Mouse (Mus musculus) liver, embryonic 12.5 days (tissue): Measurements from ENCODE around the gene Gm3448. TPM values are rescaled to one million over a fixed set of nuclear protein-coding genes. Genes with fewer than 3 reads are reported as not detected.
"Not testable (repeated sequence)": the region's sequence is repeated elsewhere in the genome, so short reads cannot be mapped to it uniquely, and the experiment has no call there.

Experiments used
- ATAC-seq: fragments of 200-750 bp; cut with Nextera tagmentation; 2 replicates; pipeline ENCODE4 v1.8.0; 2017; ENCODE audit warnings: moderate number of reproducible peaks, mild to moderate bottlenecking, moderate library complexity
- H3K27ac ChIP-seq: fragments of 300-500 bp; sonication (generic); 2 replicates; pipeline ENCODE4 v1.5.1; 2016; ENCODE audit warnings: mild to moderate bottlenecking
- H3K27me3 ChIP-seq: fragments of 300-500 bp; sonication (generic); replicated peaks from 2 replicates; pipeline ENCODE4 v1.6.1; 2016; ENCODE audit warnings: mild to moderate bottlenecking, moderate library complexity
- H3K36me3 ChIP-seq: fragments of 300-500 bp; sonication (generic); 2 replicates; pipeline ENCODE4 v1.6.1; 2016; ENCODE audit warnings: mild to moderate bottlenecking, moderate library complexity
- H3K4me1 ChIP-seq: fragments of 300-500 bp; sonication (generic); 2 replicates; pipeline ENCODE4 v1.6.1; 2016
- H3K4me2 ChIP-seq: fragments of 300-500 bp; sonication (generic); 2 replicates; pipeline ENCODE4 v1.6.1; 2016; ENCODE audit warnings: mild to moderate bottlenecking, moderate library complexity
- H3K4me3 ChIP-seq: fragments of 300-500 bp; sonication (generic); 2 replicates; pipeline ENCODE4 v1.5.1; 2016; ENCODE audit warnings: mild to moderate bottlenecking, moderate library complexity
- H3K9ac ChIP-seq: fragments of 300-500 bp; sonication (generic); 2 replicates; pipeline ENCODE4 v1.6.1; 2016; ENCODE audit warnings: mild to moderate bottlenecking, moderate library complexity
- H3K9me3 ChIP-seq: fragments of 300-500 bp; sonication (generic); replicated peaks from 2 replicates; pipeline ENCODE4 v1.6.1; 2016; ENCODE audit warnings: mild to moderate bottlenecking, moderate library complexity
- WGBS: fragments of 180-500 bp; shearing (Covaris S2); methylation state at CpG from one replicate; pipeline ENCODE4 v1.1.7; 2016; ENCODE audit not compliant: insufficient replicate concordance; 5-methylcytosine and 5-hydroxymethylcytosine counted together
- polyA plus RNA-seq: library from polyadenylated mRNA; unstranded; fragments of >200 nt; fragmentation: Nextera tagmentation; extraction: Ambion mirVana; gene quantifications from 2 replicates; pipeline ENCODE4 v1.2.1, GENCODE M21; 2016

The Gm3448 gene
- polyA plus RNA-seq, 1 experiment from 2014 or later = 4.1 TPM

GRCm38 (mm10) chr17:14978362-14979038 lies 62.8 kb downstream of the Gm3448 start, which contains the start of the genes 9030025P20Rik and Gm3417:
Gene 9030025P20Rik, plus strand, starts transcription at chr17:14978468.
Gene Gm3417, minus strand, starts transcription at chr17:14978790.
- Histone ChIP-seq H3K4me3 (0 out of 2 replicates have a peak within 1 kb of the TSS, but pooled peaks have one; percentile 32), H3K4me2 (peak within 1 kb of the TSS; percentile 43; the same call in 1 of the 2 replicates)
- peak; percentile 95 for ATAC-seq
- not testable (repeated sequence) for H3K27ac ChIP-seq, H3K9me3 ChIP-seq, H3K27me3 ChIP-seq, H3K4me1 ChIP-seq, H3K9ac ChIP-seq, H3K36me3 ChIP-seq
- no CpG with 5 or more reads among the region's 60 CpGs for WGBS

GRCm38 (mm10) chr17:14977718-14978361 lies 63.5 kb downstream of the Gm3448 start:
- H3K4me3 ChIP-seq = 0 out of 2 replicates have a peak overlapping the region, but pooled peaks have one; percentile 32
- peak; percentile 26; the same call in 1 of the 2 replicates for ATAC-seq
- H3K36me3 ChIP-seq, H3K27ac ChIP-seq, H3K27me3 ChIP-seq, H3K9ac ChIP-seq, H3K4me1 ChIP-seq, H3K9me3 ChIP-seq: not testable (repeated sequence)
- peak overlapping the region; percentile 43; the same call in 1 of the 2 replicates for H3K4me2 ChIP-seq
- 4% methylated on average over 4 of the region's 7 CpGs for WGBS

- not testable (repeated sequence) for H3K9me3 ChIP-seq, H3K27me3 ChIP-seq, H3K4me3 ChIP-seq, H3K9ac ChIP-seq, H3K4me1 ChIP-seq, H3K36me3 ChIP-seq, H3K4me2 ChIP-seq, H3K27ac ChIP-seq
- ATAC-seq = peak; percentile 84
- no CpG with 5 or more reads among the region's 6 CpGs for WGBS
Observed at GRCm38 (mm10) chr17:14968373-14968913, 72.9 kb downstream of the Gm3448 start.

GRCm38 (mm10) chr17:14961557-14962154 lies 79.7 kb downstream of the Gm3448 start:
- not testable (repeated sequence) for H3K4me3 ChIP-seq, H3K27me3 ChIP-seq, H3K9ac ChIP-seq, H3K9me3 ChIP-seq, H3K4me2 ChIP-seq, H3K27ac ChIP-seq
- peaks cover 30% of the 10 kb centered on the region for H3K4me1 ChIP-seq
- peaks cover 19% of the 10 kb centered on the region for H3K36me3 ChIP-seq
- WGBS = no CpG with 5 or more reads among the region's 44 CpGs
- ATAC-seq = peak; percentile 65

- peak; percentile 72 for ATAC-seq
- peaks cover 35% of the 10 kb centered on the region for H3K4me1 ChIP-seq
- peak within 1 kb of the TSS; percentile 90 for H3K27ac ChIP-seq
- H3K36me3 ChIP-seq = peaks cover 25% of the 10 kb centered on the region
- not testable (repeated sequence) for H3K27me3 ChIP-seq, H3K9me3 ChIP-seq
- H3K4me3 ChIP-seq = peak within 1 kb of the TSS; percentile 84
- H3K4me2 ChIP-seq = peak within 1 kb of the TSS; percentile 84
- under 1% methylated on average over 43 of the region's 100 CpGs for WGBS
- H3K9ac ChIP-seq = peak within 1 kb of the TSS; percentile 97
Observed at GRCm38 (mm10) chr17:14960951-14961556, 80.3 kb downstream of the Gm3448 start, which contains the start of gene Phf10. Gene Phf10, minus strand, starts transcription at chr17:14961273.

GRCm38 (mm10) chr17:14960520-14960919 lies 80.8 kb downstream of the Gm3448 start:
- H3K9me3 ChIP-seq = no peaks in the 10 kb centered on the region
- H3K4me2 ChIP-seq = peak overlapping the region; percentile 84
- peak overlapping the region; percentile 84 for H3K4me3 ChIP-seq
- peaks cover 28% of the 10 kb centered on the region for H3K36me3 ChIP-seq
- peak; percentile 21; the same call in 1 of the 2 replicates for ATAC-seq
- peak overlapping the region; percentile 90 for H3K27ac ChIP-seq
- no peaks in the 10 kb centered on the region for H3K27me3 ChIP-seq
- 7% methylated on average over 19 of the region's 23 CpGs for WGBS
- H3K4me1 ChIP-seq = peaks cover 35% of the 10 kb centered on the region
- peak overlapping the region; percentile 97 for H3K9ac ChIP-seq

- ATAC-seq = no peak
- no peaks in the 10 kb centered on the region for H3K27me3 ChIP-seq
- peak overlapping the region; percentile 84 for H3K4me2 ChIP-seq
- 27% methylated on average over 3 of the region's 3 CpGs for WGBS
- H3K36me3 ChIP-seq = peaks cover 29% of the 10 kb centered on the region
- H3K9me3 ChIP-seq = no peaks in the 10 kb centered on the region
- H3K27ac ChIP-seq = peak overlapping the region; percentile 64
- peak overlapping the region; percentile 70 for H3K9ac ChIP-seq
- H3K4me1 ChIP-seq = peaks cover 35% of the 10 kb centered on the region
- peak overlapping the region; percentile 84 for H3K4me3 ChIP-seq
Observed at GRCm38 (mm10) chr17:14959979-14960378, 81.4 kb downstream of the Gm3448 start.

GRCm38 (mm10) chr17:14958686-14959327 lies 82.5 kb downstream of the Gm3448 start:
- Histone ChIP-seq H3K4me3 (peak overlapping the region; percentile 84), H3K36me3 (peaks cover 40% of the 10 kb centered on the region), H3K9ac (peak overlapping the region; percentile 48), H3K4me2 (peak overlapping the region; percentile 84), H3K27me3 (no peaks in the 10 kb centered on the region), H3K9me3 (no peaks in the 10 kb centered on the region), H3K4me1 (peaks cover 40% of the 10 kb centered on the region), H3K27ac (0 out of 2 replicates have a peak overlapping the region, but pooled peaks have one; percentile 62)
- WGBS = 46% methylated on average over 5 of the region's 5 CpGs
- no peak for ATAC-seq

- Histone ChIP-seq H3K4me1 (peaks cover 32% of the 10 kb centered on the region), H3K4me3 (no peak overlapping the region), H3K9me3 (no peaks in the 10 kb centered on the region), H3K4me2 (no peak overlapping the region), H3K9ac (no peak overlapping the region), H3K36me3 (peaks cover 86% of the 10 kb centered on the region), H3K27ac (peak overlapping the region; percentile 23; the same call in 1 of the 2 replicates), H3K27me3 (no peaks in the 10 kb centered on the region)
- ATAC-seq = peak; percentile 81
- WGBS = 62% methylated on average over 8 of the region's 8 CpGs
Observed at GRCm38 (mm10) chr17:14953452-14953851, 87.9 kb downstream of the Gm3448 start.

- H3K4me1 ChIP-seq = peaks cover 24% of the 10 kb centered on the region
- peaks cover 91% of the 10 kb centered on the region for H3K36me3 ChIP-seq
- H3K27ac ChIP-seq = no peak overlapping the region
- H3K9ac ChIP-seq = no peak overlapping the region
- H3K27me3 ChIP-seq = no peaks in the 10 kb centered on the region
- H3K4me3 ChIP-seq = no peak overlapping the region
- ATAC-seq = no peak
- 80% methylated on average over 7 of the region's 7 CpGs for WGBS
- H3K4me2 ChIP-seq = no peak overlapping the region
- no peaks in the 10 kb centered on the region for H3K9me3 ChIP-seq
Observed at GRCm38 (mm10) chr17:14949161-14949827, 92.0 kb downstream of the Gm3448 start.
